Mouse (Mus musculus): Measurements from ENCODE around the gene Rgma. TPM values are rescaled to one million over a fixed set of nuclear protein-coding genes. Genes with fewer than 3 reads are reported as not detected.

Rgma gene
- total RNA-seq (2023): not detected

DNA sequence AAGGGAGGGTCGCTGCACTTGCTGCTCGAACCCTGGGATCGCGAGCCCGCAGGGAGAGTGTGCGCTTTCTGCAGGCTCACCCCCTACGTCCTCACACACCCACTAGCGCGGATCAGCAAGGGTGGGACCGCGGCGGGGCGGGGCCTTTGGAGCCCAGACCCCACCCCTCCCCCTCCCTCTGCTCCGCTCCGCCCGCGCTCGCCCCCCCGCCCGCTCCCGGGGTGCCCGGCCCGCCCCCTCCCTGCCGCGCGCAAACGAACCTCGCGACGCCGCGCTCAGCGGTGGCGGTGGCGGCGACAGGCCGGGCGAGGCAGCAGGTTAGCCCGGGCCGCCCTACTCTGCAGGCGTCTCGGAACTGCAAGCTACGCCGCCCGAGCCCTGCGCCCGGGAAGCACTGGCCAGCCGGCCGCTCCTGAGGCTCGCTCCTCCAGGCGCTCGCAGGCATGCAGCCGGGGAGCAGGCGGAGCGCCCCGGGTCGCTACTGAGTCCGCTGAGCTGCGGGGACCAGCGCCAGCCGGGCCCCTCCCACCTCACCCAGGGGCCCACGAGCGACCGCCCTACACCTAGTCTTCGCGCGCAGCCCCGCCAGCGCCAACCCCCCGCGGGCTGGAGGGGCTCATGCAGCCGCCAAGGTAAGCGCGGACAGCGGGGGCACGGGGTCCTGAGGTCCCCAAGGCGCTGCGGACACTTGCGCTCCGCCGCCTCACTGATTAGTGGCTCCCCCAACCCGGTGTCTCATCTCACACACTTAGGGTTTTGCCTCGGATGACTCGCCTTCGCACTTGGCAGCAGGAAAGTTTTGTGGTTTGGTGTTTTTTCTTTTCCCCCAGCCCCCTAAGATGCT is at the start of gene Rgma:
Rgma (plus strand) TSS at position 253 of the 844 bp plus-strand sequence.

Other genes starting within 250 kb of the Rgma start
- gene Chd2, start 166.3 kb downstream of the Rgma start, total RNA-seq (2023): 100 to 1,000 TPM; 388 to 399 TPM